Mouse (Mus musculus): ENCODE results near the gene Cdh1. TPM values are rescaled to one million over a fixed set of nuclear protein-coding genes. Genes with fewer than 3 reads are reported as not detected.
"Not testable (repeated sequence)": the region's sequence is repeated elsewhere in the genome, so short reads cannot be mapped to it uniquely, and the experiment has no call there.

Cdh1 gene
- polyA plus RNA-seq, 1 experiment from 2014 or later: 11.0 TPM

- no peak overlapping the region for H3K9ac ChIP-seq (ENCODE audit: low read depth, low read length)
- DNase-seq (ENCODE audit: low spot score) (no peak), ATAC-seq (replicated peaks; ENCODE audit: low FRiP score) (no peak)
- no peaks in the 10 kb centered on the region for H3K9me3 ChIP-seq (ENCODE audit: control insufficient read depth, low read length)
- no peaks in the 10 kb centered on the region for H3K27me3 ChIP-seq (replicated peaks; ENCODE audit: control insufficient read depth, insufficient read depth, low read length)
- H3K36me3 ChIP-seq (ENCODE audit: control insufficient read depth, insufficient read depth, low read length): no peaks in the 10 kb centered on the region
- WGBS: 63% methylated on average over 5 of the region's 5 CpGs
- H3K4me1 ChIP-seq (replicated peaks; ENCODE audit: control insufficient read depth, insufficient read depth, low read length): no peaks in the 10 kb centered on the region
- no peak overlapping the region for H3K4me3 ChIP-seq (ENCODE audit: low read depth, low read length)
- no peak overlapping the region for H3K4me2 ChIP-seq
- H3K27ac ChIP-seq (ENCODE audit: low read depth, low read length): no peak overlapping the region
Measured at GRCm38 (mm10) chr8:106571551-106572172, 31.5 kb upstream of the Cdh1 start.

DNA sequence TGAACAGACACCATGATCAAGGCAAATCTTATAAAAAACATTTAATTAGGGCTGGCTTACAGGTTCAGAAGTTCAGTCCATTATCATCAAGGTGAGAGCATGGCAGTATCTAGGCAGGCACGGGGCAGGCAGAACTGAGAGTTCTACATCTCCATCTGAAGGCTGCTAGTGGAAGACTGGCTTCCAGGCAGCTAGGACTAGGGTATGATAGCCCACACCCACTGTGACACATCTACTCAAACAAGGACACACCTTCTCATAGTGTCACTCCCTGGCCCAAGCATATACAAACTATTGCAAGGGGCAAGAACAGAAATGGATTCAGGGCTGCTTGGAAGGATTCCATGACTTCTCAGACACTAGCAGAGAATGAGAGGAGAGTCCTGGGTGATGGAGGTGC lies 31.0 kb upstream of the Cdh1 start:
- not testable (repeated sequence) for H3K27ac ChIP-seq (ENCODE audit: low read depth, low read length); H3K9ac ChIP-seq (ENCODE audit: low read depth, low read length); H3K4me3 ChIP-seq (ENCODE audit: low read depth, low read length); H3K27me3 ChIP-seq (replicated peaks; ENCODE audit: control insufficient read depth, insufficient read depth, low read length); DNase-seq (ENCODE audit: low spot score); H3K4me2 ChIP-seq; H3K36me3 ChIP-seq (ENCODE audit: control insufficient read depth, insufficient read depth, low read length); H3K4me1 ChIP-seq (replicated peaks; ENCODE audit: control insufficient read depth, insufficient read depth, low read length); H3K9me3 ChIP-seq (ENCODE audit: control insufficient read depth, low read length); ATAC-seq (replicated peaks; ENCODE audit: low FRiP score)
- WGBS: 62% methylated on average over 1 of the region's 1 CpGs

- not testable (repeated sequence) for H3K9ac ChIP-seq (ENCODE audit: low read depth, low read length); ATAC-seq (replicated peaks; ENCODE audit: low FRiP score); H3K9me3 ChIP-seq (ENCODE audit: control insufficient read depth, low read length); H3K27ac ChIP-seq (ENCODE audit: low read depth, low read length); H3K27me3 ChIP-seq (replicated peaks; ENCODE audit: control insufficient read depth, insufficient read depth, low read length); H3K36me3 ChIP-seq (ENCODE audit: control insufficient read depth, insufficient read depth, low read length); H3K4me3 ChIP-seq (ENCODE audit: low read depth, low read length); H3K4me1 ChIP-seq (replicated peaks; ENCODE audit: control insufficient read depth, insufficient read depth, low read length); H3K4me2 ChIP-seq; DNase-seq (ENCODE audit: low spot score)
- 36% methylated on average over 20 of the region's 20 CpGs for WGBS
Measured at GRCm38 (mm10) chr8:106573168-106573567, 30.0 kb upstream of the Cdh1 start, which contains the start of gene Gm10073. TSS of gene Gm10073 (minus strand) at chr8:106573461.

DNA sequence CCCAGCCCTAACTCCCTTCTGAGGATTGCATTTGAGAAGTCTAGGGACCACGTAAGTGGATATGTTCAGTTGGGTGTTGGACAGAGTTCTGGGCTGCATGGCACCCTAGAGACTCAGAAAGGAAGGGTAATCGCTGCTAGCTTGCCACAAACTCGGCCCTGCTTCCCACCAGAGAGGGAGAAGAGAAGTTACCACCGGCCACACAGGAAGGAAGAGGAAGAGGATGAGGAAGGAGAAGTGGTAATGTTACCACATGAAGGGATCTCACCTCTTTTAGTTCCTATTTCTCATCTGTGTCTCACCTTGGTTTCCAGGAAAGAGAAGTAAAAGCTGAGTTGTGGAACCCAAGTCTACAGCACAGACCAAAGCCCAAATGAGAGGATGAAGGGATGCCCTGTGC lies 28.9 kb upstream of the Cdh1 start:
- no peaks in the 10 kb centered on the region for H3K4me1 ChIP-seq (replicated peaks; ENCODE audit: control insufficient read depth, insufficient read depth, low read length)
- H3K36me3 ChIP-seq (ENCODE audit: control insufficient read depth, insufficient read depth, low read length): no peaks in the 10 kb centered on the region
- no peak for DNase-seq (ENCODE audit: low spot score)
- no peak overlapping the region for H3K4me2 ChIP-seq
- no peak overlapping the region for H3K27ac ChIP-seq (ENCODE audit: low read depth, low read length)
- no peak overlapping the region for H3K9ac ChIP-seq (ENCODE audit: low read depth, low read length)
- 51% methylated on average over 4 of the region's 4 CpGs for WGBS
- H3K9me3 ChIP-seq (ENCODE audit: control insufficient read depth, low read length): no peaks in the 10 kb centered on the region
- no peak for ATAC-seq (replicated peaks; ENCODE audit: low FRiP score)
- H3K27me3 ChIP-seq (replicated peaks; ENCODE audit: control insufficient read depth, insufficient read depth, low read length): no peaks in the 10 kb centered on the region
- H3K4me3 ChIP-seq (ENCODE audit: low read depth, low read length): no peak overlapping the region

DNA sequence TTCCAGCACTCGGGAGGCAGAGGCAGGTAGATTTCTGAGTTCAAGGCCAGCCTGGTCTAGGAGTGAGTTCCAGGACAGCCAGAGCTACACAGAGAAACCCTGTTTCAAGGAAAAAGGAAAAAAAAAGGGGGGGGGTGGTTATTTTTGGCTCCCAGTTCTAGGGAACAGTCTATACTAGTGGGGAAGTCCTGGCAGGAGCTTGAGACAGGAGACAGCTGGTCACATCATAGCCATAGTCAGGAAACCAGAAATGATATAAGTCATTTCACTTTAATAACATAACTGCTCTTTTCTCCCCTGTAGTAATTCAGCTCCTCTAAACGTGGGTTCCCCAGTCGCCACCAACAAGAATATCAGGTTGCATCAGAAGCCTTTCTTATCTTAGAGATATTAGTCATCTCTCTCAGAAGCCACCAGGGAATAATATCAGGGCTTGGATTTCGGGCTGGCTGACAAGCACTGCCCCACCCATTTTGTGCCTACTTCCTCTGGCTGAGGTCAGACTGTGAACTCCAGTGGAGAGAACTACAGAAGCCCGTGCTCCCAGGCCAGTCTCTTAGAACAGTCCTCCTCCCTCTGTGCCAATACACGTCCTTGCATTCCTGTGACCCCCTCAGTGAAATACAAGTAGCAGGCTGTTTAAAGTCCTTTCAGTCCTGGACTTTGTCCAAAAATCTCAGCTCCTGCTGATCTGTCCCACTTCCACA lies 26.1 kb upstream of the Cdh1 start:
- no peak overlapping the region for H3K4me3 ChIP-seq (ENCODE audit: low read depth, low read length)
- no peaks in the 10 kb centered on the region for H3K4me1 ChIP-seq (replicated peaks; ENCODE audit: control insufficient read depth, insufficient read depth, low read length)
- H3K36me3 ChIP-seq (ENCODE audit: control insufficient read depth, insufficient read depth, low read length): no peaks in the 10 kb centered on the region
- no peak overlapping the region for H3K27ac ChIP-seq (ENCODE audit: low read depth, low read length)
- WGBS: 25% methylated on average over 6 of the region's 6 CpGs
- no peaks in the 10 kb centered on the region for H3K9me3 ChIP-seq (ENCODE audit: control insufficient read depth, low read length)
- no peaks in the 10 kb centered on the region for H3K27me3 ChIP-seq (replicated peaks; ENCODE audit: control insufficient read depth, insufficient read depth, low read length)
- H3K4me2 ChIP-seq: no peak overlapping the region
- DNase-seq (ENCODE audit: low spot score) (no peak), ATAC-seq (replicated peaks; ENCODE audit: low FRiP score) (no peak)
- H3K9ac ChIP-seq (ENCODE audit: low read depth, low read length): no peak overlapping the region

DNA sequence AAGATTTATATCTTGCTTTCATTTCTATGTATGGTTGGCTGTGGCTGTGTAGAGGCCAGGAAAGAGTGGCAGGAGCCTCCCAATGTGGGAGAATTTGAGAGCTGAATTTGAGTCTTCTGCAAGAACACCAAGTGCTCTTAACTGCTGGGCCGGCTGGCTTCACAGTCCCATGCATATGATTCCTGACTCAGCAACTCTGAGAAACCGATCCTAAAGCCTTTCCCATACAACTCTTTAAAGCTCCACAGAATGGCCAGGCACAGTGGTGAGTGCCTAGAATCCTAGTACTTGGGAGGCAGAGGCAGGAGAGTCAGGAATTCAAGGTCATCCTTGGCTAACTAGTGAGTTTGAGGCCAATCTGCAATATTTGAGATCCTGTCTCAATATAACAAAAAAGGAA lies 23.6 kb upstream of the Cdh1 start:
- Histone ChIP-seq H3K27me3 (replicated peaks; ENCODE audit: control insufficient read depth, insufficient read depth, low read length) (no peaks in the 10 kb centered on the region), H3K4me2 (no peak overlapping the region), H3K27ac (ENCODE audit: low read depth, low read length) (no peak overlapping the region), H3K4me3 (ENCODE audit: low read depth, low read length) (no peak overlapping the region), H3K9ac (ENCODE audit: low read depth, low read length) (no peak overlapping the region), H3K9me3 (ENCODE audit: control insufficient read depth, low read length) (no peaks in the 10 kb centered on the region; the same call in 1 of the 2 replicates), H3K36me3 (ENCODE audit: control insufficient read depth, insufficient read depth, low read length) (no peaks in the 10 kb centered on the region), H3K4me1 (replicated peaks; ENCODE audit: control insufficient read depth, insufficient read depth, low read length) (no peaks in the 10 kb centered on the region)
- WGBS: 75% methylated on average over 2 of the region's 2 CpGs
- no peak for ATAC-seq (replicated peaks; ENCODE audit: low FRiP score)
- DNase-seq (ENCODE audit: low spot score): no peak

DNA sequence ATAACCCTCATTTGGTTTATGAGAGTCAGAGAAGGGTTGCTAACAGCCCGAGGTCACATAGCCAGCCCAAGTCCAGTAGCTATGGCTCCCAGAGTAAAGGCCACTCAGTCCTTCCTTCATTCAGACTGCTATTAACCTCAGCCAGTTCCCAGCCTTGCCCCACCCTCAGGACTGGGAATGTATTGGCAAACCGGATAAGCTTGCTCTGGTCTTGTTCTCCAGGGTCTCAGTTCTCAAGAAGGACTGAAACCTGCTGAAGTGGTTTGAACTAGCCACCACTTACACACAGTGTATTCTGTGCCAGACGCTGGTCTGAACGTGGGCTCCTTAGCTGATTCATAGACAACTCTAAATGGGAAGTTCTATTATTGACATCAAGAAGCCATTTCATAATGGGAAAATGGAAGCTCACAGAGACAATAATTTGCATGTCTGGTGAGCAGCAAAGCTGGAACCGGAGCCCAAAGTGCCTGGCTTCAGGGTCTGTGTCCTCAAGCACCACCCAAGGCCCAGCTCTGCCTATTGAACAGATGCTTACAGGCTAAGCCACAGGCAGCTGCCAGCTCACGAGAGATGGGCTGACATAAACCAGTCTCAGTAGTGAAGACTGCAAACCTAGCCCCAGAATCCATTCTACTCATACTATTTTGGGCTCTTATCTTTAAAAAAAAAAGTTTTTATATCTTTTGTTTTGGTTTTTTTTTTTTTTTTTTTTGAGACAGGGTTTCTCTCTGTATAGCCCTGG lies 21.6 kb upstream of the Cdh1 start:
- no peak for DNase-seq (ENCODE audit: low spot score)
- no peak for ATAC-seq (replicated peaks; ENCODE audit: low FRiP score)
- H3K9ac ChIP-seq (ENCODE audit: low read depth, low read length): no peak overlapping the region
- WGBS: 67% methylated on average over 6 of the region's 6 CpGs
- H3K27ac ChIP-seq (ENCODE audit: low read depth, low read length): no peak overlapping the region
- H3K36me3 ChIP-seq (ENCODE audit: control insufficient read depth, insufficient read depth, low read length): no peaks in the 10 kb centered on the region
- H3K4me3 ChIP-seq (ENCODE audit: low read depth, low read length): no peak overlapping the region
- H3K4me2 ChIP-seq: no peak overlapping the region
- H3K4me1 ChIP-seq (replicated peaks; ENCODE audit: control insufficient read depth, insufficient read depth, low read length): no peaks in the 10 kb centered on the region; the same call in 1 of the 2 replicates
- H3K9me3 ChIP-seq (ENCODE audit: control insufficient read depth, low read length): no peaks in the 10 kb centered on the region; the same call in 1 of the 2 replicates
- H3K27me3 ChIP-seq (replicated peaks; ENCODE audit: control insufficient read depth, insufficient read depth, low read length): no peaks in the 10 kb centered on the region

GRCm38 (mm10) chr8:106584942-106585670 lies 18.0 kb upstream of the Cdh1 start:
- Histone ChIP-seq H3K4me3 (ENCODE audit: low read depth, low read length) (no peak overlapping the region), H3K9me3 (ENCODE audit: control insufficient read depth, low read length) (no peaks in the 10 kb centered on the region; the same call in 1 of the 2 replicates), H3K27ac (ENCODE audit: low read depth, low read length) (no peak overlapping the region), H3K4me1 (replicated peaks; ENCODE audit: control insufficient read depth, insufficient read depth, low read length) (no peaks in the 10 kb centered on the region; the same call in 1 of the 2 replicates), H3K4me2 (no peak overlapping the region), H3K27me3 (replicated peaks; ENCODE audit: control insufficient read depth, insufficient read depth, low read length) (no peaks in the 10 kb centered on the region), H3K9ac (ENCODE audit: low read depth, low read length) (no peak overlapping the region), H3K36me3 (ENCODE audit: control insufficient read depth, insufficient read depth, low read length) (no peaks in the 10 kb centered on the region)
- WGBS: 61% methylated on average over 11 of the region's 11 CpGs
- no peak for ATAC-seq (replicated peaks; ENCODE audit: low FRiP score)
- DNase-seq (ENCODE audit: low spot score): no peak
